Mouse (Mus musculus): ENCODE data around the gene Gnaq. TPM values are rescaled to one million over a fixed set of nuclear protein-coding genes. Genes with fewer than 3 reads are reported as not detected.
"Not testable (repeated sequence)": the region's sequence is repeated elsewhere in the genome, so short reads cannot be mapped to it uniquely, and the experiment has no call there.

Gene Gnaq
- total RNA-seq, 2 experiments from 2014 or later, result 14.3 to 23.8 TPM

DNA sequence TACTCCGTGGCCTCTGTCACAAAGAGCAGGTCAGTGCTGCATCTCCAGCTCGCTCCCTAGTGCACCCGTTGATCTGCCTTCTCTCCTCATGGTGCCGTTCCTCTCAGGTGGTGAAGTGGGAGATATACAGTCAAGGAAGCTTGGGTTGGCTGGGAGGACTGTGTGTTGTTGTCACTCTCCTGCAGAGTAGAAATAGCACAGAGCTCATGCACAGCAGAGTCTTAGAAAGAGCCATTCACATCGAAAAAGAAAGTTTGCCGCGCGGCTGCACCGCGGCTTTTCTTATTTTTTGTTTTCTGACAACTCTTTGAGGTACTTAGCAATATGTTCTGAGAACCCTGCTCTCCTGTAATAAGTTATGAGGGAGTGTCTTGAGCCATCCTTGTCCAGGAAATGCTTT lies 10.4 kb downstream of the Gnaq start:
- no peak for ATAC-seq (replicated peaks; ENCODE audit: poor library complexity)

DNA sequence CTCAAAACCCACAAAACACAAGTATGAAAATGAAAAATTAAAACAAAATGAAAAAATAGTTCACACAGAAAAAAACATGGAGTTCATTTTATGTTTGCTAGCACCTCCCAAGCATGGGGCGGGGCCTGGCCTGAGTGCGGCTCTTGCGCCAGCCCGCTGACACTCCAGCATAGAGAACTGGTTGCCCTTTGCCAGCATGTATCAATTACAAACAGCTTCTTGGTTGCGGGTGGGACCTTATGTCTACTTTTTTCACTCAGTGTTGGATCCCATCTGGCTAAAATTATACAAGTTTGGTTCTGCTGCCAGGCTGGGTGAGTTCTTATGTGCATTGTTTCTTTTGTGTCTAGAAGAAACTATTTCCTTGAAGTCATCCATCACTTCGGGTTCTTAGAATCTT lies 14.8 kb downstream of the Gnaq start:
- ATAC-seq (replicated peaks; ENCODE audit: poor library complexity), result peak; percentile 21; the same call in 1 of the 2 replicates

DNA sequence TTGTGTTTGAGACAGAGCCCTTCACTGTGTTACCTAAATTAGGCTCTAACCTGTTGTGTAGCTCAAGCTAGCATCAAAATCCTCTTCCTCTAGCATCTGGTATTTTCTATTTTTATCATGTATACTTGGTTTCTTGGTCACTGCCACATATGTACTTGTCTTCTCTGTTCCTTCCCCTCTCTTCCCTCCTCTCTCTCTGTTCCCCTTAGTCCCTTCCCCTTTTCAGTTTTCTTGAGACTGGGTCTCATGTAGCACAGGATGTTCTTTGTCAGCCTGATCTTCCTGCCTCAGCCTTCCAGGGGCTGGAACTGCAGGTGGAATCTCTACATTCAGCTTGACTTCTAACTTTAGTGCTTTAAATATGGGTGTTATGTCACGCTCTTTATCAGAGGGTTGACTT lies 16.5 kb downstream of the Gnaq start:
- peak; percentile 92 for ATAC-seq (replicated peaks; ENCODE audit: poor library complexity)

DNA sequence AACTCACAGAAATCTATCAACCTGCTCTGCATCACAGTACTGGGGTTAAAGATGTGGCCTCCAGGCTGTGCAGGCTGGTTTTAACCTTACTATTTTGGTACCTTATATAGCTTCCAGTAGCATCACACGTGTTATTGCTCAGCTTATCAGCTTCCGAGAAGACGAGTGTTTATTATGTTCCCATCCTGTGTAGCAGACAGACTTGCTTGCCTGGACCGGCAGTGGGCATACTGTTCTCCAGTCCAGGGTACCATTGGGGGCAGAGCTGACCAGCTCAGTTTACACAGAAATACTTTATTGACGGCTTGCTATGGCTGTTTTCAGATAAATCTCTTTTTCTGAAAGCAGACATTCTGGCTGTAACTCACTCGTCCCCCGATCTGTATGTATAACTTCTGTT lies 17.7 kb downstream of the Gnaq start:
- ATAC-seq (replicated peaks; ENCODE audit: poor library complexity), result no peak

DNA sequence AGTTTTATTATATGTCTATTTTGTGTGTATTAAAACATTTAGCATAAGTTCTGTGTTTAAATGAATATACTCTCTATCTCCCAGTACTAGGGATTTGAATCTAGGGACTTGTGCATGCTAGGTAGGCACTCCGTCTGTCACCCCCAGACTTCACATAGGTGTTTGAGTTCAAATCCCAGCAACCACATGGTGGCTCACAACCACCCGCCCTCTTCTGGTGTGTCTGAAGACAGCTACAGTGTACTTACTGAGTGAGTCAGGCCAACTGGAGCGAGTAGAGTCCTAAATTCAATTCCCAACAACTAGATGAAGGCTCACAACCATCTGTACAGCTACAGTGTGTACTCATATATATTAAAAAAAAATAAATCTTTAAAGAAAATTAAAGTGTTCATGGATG lies 21.2 kb downstream of the Gnaq start:
- no peak for ATAC-seq (replicated peaks; ENCODE audit: poor library complexity)

DNA sequence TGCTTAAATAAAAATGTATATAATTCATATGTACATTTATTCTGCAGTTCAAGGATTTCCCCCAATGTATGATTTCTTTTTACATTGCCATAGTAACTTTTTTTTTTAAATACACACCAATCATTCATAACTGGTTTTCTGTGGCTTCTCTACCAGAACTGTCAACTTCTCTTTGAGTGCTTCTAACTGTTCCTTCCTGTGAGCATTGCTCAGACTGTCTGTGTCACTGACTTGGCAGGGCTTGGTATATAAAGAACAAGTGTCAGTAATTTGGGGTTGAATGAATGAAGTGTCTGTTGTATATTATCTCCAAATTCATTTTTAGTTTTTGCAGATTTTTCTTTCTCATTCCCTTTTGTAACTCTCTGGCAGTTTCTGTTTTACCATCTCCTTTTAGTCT lies 21.8 kb downstream of the Gnaq start:
- ATAC-seq (replicated peaks; ENCODE audit: poor library complexity), result peak; percentile 46

DNA sequence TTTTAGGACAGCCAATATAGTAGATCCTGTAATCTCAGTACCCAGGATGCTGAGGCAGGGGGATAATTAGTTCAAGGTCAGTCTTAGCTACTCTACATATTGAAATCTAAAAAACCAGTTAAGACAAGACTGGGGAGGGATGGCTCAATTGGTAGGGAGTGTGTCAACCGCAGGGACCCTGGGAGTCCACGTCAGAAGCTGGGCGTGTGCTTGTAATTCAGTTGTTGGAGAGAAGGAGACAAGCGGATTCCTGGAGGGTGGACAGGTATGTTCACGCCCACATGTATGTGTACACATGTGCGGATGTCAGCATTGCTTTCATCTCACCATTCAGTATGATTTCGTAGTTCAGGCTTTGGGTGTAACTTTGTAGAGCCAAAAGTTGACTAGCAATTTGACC lies 24.5 kb downstream of the Gnaq start:
- ATAC-seq (replicated peaks; ENCODE audit: poor library complexity), result no peak

DNA sequence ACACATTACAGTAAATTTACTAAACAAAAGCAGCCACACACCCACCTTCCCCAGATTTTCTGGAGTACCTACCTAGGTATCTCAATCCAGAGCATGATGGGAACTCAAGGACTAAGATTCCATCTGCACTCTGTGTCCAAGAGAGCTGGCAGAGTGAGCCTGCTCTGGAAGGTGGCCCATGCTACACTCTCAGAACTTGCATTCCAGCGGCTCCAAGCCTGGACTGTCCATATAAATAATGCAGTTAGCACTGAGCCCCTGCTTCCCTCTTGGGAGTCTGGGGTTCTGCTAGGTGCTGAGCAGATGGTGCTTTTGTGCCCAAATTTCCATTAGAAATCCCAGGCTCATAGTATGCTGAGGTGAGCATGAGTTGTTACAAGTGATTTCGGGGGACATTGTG lies 28.1 kb downstream of the Gnaq start:
- no peak for ATAC-seq (replicated peaks; ENCODE audit: poor library complexity)

DNA sequence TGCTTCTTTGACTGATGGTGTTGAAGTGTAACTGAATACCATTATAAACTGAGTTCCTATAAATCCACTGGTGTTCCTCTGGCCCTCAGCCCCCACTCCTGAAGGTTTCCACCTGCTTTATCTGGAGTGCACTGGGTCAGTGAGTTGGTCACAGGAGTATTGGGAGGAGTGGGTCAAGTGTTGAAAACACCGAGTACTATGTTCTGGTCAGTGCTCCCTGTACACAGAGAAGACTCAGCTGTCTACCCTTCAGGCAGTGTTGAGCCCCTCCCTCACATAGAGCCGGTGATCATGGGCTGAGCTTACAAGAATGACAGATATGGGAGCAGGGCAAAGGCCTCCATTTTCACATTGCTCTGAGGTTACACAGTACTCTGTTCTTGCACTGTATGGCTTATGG lies 28.6 kb downstream of the Gnaq start:
- ATAC-seq (replicated peaks; ENCODE audit: poor library complexity), result no peak; the same call in 1 of the 2 replicates

DNA sequence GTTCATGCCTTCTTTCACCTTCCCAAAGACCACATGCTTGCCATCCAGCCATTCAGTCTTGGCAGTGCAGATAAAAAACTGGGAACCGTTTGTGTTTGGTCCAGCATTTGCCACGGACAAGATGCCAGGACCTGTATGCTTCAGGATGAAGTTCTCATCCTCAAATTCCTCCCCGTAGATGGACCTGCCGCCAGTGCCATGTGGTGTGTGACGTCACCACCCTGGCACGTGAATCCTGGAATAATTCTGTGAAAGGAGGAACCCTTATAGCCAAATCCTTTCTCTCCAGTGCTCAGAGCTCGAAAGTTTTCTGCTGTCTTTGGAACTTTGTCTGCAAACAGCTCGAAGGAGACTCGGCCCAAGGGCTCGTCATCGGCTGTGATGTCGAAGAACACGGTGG lies 31.8 kb downstream of the Gnaq start:
- ATAC-seq (replicated peaks; ENCODE audit: poor library complexity), result not testable (repeated sequence)

DNA sequence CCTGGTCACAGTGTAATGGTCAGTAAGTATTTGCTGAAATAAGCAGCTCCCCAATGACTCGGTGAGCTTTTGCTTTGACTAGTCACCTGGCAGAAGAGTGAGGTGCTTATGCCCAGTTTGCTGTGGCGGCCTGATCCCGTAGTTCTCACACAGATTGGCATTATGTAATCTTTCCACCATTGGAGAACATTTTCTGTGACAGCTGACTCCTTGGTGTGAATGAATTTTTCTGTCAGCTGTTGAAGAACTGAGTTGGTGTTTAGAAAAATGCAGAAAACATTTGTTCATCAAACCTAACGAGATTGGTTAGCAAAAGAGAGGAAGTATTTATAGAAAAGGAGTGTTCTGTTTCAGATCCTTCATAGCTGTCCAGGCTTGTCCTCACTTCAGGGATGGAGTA lies 34.6 kb downstream of the Gnaq start:
- ATAC-seq (replicated peaks; ENCODE audit: poor library complexity), result no peak

DNA sequence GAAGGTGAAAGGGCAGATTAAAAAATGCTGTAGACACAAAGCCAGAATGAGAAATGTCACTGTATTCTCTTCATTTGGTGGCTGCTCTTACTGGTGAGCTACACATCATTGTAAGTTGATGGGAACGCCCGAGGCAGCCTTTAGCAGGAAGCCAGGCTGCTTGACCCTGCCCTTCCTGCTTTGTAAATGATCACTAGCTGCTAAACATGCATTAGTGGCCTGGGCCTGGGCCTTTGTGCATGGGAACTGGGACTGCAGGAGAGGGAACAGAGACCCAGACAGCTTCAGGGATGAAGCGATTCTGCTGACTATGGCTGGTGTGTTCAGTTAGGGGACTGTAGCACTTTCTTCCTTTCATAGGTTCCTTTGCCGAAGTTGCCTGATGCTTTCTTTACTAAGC lies 35.6 kb downstream of the Gnaq start:
- ATAC-seq (replicated peaks; ENCODE audit: poor library complexity), result 0 out of 2 replicates have a peak, but pooled peaks have one; percentile 14

DNA sequence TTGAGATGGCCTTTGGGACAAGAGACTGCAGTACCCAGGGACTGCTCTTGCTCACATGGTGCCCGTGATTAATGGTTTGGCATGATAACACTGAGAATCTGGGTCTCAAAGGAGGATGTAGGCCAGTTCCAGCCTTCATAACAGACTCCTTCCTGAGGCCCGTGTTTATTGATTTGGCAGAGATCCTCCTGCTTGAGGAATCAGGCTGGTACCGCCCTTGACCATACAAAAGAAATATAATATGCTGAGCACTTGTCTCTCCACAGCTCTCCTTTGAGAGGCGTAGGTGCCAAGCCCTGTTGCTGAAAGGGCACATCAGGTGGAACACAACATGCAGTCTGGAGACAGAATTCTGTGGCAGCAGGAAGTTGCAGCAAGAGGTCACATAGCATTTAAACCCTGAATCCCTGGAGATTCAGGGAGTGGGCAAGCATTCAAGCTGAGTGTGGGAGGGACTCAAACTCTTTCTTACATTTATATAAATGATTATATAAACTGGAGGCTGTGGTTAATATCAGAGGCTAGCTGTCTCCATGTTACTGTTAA lies 36.1 kb downstream of the Gnaq start:
- ATAC-seq (replicated peaks; ENCODE audit: poor library complexity), result no peak

DNA sequence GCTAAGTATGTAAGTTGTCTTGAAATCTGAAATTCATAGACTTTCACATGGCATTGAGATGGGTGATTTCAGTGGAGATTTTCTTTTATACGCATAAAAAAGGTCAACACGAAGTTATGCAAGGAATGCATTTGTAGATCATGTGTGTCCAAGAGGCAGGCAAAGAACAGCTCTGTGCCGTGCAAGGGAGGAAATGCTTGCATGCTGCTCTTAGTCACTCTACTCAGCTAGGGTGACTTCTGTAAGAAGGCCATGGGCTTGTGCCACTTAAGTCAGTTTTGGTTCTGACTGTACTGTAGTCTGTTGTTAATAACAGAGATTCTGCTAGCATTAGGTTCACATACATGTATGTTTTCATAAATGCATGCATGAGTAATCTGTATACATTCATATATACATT lies 38.1 kb downstream of the Gnaq start:
- no peak for ATAC-seq (replicated peaks; ENCODE audit: poor library complexity)

DNA sequence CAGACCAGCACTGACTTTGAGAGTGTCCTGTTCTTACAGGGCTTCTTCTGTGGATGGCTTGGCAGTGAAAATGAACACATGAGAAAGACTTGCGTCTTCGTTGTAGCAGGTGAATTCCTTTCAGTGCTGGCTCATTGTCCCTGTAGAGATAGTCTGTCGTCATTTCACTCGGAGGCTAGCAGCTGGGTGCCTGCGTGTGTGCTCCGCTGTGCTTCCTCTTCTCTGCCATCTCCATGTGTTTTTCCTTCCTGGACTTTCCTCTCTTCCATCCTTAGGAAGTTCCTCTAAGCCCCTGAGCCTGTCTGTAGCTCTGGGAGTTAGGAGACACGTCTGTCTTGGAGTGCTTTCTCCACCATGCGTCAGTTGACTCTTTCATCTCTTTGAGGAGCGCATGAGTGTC lies 41.1 kb downstream of the Gnaq start:
- ATAC-seq (replicated peaks; ENCODE audit: poor library complexity), result no peak

DNA sequence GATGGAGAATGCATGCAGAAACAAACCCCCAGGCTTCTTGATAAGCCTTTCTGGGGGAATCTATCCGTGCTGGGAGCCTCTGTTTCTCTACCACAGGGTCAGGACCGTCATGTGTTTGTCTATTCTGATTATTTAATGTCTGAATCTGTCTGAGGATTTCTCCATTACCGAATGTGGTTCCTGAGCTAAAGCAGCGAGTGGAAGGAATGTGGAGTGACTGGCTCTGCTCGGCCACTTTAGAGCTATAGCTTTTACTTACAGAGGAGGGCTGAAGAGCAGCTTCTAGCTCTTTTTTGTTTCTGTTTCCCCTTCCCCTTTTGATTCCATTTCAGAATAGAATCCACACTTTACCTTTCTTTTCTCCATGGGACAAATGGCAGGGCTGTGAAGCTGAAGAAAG lies 43.8 kb downstream of the Gnaq start:
- ATAC-seq (replicated peaks; ENCODE audit: poor library complexity), result no peak

DNA sequence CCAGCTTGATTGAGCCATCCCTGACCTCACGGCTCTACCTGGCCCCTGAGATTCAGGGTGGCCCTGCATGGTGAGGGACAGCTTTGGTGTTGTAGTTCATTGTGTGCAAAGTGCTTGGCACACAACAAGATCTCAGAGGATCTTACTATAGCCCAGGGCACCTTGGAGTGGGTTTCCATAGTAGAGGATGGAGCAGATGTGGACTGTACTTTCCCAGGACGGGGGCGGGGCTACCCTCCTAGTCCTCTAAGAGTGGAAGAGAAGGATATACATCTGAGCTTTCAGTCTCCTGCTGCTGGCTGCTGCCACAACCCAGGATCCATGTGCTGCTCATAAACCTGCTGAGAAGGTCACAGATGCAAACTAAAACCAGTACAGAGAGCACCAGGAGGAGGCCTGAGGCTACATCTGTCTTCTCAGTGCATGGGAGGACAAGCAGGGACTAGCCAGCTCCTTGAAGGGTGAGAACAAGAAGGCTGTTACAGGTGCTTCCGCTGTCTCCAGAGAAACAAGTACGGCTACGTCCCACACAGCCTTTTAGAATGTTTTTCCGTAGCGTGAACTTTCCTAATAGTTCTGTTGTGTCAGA lies 44.6 kb downstream of the Gnaq start:
- no peak for ATAC-seq (replicated peaks; ENCODE audit: poor library complexity)

DNA sequence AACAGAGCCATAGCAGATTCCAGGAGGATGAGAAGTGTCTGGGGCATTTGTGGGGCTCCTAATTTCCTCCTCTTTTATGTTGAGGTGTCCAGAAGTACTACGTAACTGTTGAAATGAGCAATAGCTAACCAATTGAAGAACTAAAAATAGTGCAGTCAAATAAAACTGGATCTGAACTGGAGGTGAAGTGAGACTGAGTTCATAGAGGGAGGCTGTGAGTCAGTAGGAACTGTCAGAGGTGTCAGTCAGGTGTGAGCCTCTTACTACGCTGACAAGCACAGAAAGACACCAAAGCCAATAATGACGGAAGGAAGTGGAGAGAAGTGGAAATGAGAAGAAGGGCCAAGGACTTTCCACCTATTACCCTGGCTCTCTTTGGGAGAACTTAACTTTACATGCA lies 48.6 kb downstream of the Gnaq start:
- ATAC-seq (replicated peaks; ENCODE audit: poor library complexity), result no peak

DNA sequence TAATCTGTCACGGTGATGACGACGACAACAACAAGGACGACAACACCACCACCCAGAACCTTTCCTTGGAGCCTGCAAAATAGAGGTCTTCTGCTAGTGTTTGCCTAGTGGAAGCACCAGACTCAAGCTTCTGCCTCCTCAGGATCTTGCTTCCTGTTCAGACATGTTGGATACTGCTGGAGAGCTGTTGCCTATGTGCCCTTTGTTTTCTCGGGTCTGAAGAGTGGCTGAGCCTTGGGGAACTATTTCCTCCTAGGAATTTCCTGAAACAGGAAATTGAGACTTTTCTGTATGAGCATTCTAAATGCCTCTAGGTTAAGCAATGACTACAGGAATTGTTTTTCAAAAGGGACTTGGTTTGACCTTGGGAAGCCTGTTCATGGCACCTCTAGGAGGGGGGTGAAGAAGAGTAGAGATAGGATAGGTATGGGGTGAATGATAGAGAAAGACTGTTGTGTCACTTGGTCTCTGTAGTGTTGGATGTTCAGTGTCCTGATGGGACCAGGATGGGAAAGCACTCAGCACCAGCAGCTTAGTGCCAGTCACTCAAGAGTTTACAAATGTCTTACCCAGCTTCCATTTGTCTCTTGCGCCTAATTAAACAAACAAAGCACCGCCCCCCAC lies 49.3 kb downstream of the Gnaq start:
- ATAC-seq (replicated peaks; ENCODE audit: poor library complexity), result no peak

DNA sequence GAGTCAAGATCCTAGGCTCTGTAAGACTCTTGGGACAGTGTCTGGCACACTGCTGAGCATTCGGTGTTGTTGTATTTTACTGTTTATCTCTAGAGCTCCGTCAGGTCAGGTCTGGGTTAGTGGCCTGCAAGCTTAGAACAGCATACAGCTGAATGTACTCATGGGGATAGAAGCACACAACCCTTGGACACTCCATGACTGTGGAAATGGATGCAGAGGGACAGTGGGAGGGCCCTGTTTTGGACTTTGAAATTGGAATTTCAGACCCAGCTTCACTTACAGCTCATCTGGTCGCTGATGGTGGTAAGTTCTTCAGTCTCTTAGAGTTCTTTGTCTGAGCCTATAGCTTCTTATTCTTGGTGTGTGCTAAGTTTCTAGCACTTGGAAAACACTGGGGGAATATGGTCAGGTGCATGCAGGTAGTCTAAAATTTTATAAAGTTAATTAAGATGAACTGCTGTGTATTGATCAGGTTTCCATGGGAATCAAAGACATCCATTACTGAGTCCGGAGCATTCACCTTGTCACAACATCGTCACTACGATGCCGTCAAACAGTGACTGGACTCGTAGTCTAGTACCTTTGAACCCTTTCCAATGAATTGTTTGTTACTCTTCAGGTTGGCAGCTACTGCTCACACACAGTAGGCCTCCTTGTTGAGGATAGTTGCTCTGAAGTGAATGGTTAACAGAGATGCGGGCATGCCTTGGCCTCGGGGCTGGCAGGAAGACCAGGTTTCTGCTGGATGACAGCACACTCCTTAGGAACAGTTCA lies 51.1 kb downstream of the Gnaq start:
- ATAC-seq (replicated peaks; ENCODE audit: poor library complexity), result no peak

DNA sequence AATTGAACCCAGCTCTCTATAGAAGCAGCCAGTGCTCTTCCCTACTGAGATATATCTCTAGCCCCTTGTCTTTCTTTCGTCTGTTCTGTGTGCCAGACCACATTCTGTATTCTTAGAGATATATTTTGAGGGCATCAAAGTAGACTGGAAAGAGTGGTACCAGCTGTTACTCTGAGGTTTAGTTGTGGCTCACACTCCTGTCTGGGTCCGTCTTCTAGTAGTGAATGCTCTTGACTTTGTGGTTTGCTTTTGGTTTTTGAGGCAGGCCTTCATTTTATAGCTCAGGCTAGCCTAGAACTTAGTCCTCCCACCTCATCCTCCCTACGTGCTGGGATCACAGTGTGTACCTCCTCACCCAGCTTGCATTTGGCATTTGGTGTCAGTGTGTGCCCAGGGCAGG lies 54.4 kb downstream of the Gnaq start:
- no peak for ATAC-seq (replicated peaks; ENCODE audit: poor library complexity)

DNA sequence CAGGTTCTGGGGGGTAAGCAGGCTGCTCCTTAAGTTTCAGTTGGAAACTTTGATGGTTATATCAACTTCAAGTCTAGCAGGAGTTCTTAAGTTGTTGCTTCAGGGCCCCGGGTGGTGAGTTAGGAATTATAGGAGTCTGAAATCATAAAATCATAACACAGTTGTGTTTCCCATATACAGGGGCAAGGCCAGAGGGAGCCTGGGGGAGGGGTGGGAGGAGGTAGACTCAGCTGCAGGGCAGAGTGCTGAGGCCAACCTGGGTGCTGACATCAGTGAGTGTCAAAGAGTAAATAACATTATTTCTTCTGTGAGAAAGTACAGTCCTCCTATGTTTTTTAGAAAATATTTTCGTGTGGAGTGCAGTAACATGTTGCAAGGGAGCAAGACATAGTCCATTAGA lies 55.3 kb downstream of the Gnaq start:
- ATAC-seq (replicated peaks; ENCODE audit: poor library complexity), result no peak

Data from megakaryocyte progenitor cell, adult 5-6 weeks (primary cell).